Mouse (Mus musculus): ENCODE results near the gene Trappc3l.
"Not testable (repeated sequence)": the region's sequence is repeated elsewhere in the genome, so short reads cannot be mapped to it uniquely, and the experiment has no call there.

The Trappc3l gene

GRCm38 (mm10) chr10:34037401-34037800, at the start of gene Trappc3l:
Gene Trappc3l (plus strand): TSS chr10:34037597.
- no peak for DNase-seq

- DNase-seq, result not testable (repeated sequence)
Measured at GRCm38 (mm10) chr10:33996686-33997085, 40.7 kb upstream of the Trappc3l start.

GRCm38 (mm10) chr10:33998397-33998796, 39.0 kb upstream of the Trappc3l start:
- no peak for DNase-seq

GRCm38 (mm10) chr10:34012581-34012980, 24.8 kb upstream of the Trappc3l start:
- no peak for DNase-seq

- no peak for DNase-seq
Measured at GRCm38 (mm10) chr10:34013241-34013640, 24.2 kb upstream of the Trappc3l start.

- no peak for DNase-seq
Measured at GRCm38 (mm10) chr10:34018746-34019301, 18.6 kb upstream of the Trappc3l start.

DNA sequence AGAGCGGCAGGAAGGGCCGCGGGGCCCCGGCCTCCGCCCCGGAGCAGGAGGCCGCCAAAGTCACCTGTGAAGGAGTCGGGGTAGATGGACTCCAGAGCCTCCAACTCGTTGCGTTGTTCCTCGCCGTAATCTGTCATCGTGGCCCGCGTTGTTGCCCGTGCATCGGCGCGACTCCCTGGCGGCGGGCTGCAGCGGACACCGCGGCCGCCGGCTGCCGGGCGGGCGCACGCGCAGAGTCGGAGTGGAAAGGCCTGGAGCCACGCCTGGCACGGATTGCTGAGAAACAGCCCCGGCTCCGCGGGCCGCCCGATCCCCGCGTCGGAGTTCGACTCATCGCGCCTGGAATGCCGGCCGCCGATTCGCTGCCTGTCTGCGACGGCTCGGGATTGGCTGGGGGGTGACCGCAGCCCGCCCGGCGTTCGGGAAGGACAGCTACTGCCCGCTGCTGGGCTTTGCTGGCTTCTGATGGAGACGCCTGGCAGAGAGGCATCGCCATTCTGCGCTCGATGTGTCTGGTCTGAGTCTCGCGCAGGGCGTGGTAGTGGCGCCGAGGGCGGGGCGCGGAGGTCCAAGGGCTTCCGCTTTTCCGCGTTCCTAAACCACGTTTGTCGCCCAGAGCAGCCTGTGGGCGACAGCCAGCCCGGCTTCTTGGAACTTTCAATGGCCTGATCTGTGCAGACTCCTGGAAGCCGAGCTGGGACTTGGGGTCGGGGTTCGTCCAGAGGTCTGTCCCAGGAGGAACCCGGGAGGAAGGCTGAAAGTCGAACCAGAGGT, 17.9 kb upstream of the Trappc3l start, which contains the start of gene Rwdd1:
Rwdd1 (minus strand) TSS at position 323 of the 774 bp plus-strand sequence.
- peak; percentile 100 for DNase-seq

DNA sequence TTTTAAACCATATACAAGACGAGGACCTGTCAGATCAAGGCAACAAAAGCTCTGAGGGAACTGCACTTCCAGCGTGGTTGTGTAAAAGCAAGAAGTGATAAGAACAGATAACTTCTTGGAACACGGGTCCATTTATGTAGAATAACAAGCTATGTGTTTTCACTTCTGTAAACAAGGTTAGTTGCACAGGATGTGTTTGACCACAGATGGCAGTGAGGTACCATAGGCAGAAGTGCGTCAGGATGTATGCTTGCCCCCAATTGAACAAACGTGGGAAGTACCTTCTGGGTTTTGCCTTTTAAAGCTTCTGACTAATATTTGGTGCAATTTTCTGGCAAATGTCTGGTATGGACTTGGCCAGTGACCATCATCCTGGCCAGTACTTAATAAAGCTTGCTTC, 7.1 kb upstream of the Trappc3l start:
- no peak for DNase-seq

DNA sequence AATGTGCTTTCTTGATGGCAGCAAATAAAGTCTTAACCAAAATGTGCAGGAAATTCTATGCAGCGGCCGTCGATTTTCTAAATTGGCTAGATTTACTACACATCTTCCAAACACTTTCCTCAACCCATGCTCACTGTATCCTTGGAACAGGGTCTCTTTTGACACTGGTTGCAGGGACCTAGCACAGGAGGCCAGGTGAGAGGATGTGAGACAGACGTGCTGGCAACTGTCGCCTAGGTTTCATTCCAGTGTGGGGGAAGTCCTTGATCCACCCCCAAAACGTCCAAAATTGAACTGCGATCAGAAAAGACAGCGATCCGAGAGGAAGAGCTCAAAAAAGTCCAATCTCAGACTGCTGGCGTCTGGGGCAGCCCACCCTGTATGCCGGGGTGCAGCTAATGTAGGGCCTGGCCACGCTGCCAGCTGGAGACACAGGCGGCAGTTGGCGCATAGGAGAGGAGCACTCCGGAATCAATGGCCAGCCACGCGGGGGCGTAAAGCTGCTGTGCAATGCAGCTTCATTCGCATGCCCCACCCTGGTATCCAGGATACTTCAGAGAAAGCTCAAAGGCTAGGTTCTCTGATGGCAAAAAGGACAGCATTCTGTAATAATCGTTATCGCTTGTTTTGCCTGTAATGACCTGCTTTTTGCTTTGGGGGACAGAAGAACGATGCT, 3.6 kb upstream of the Trappc3l start:
- DNase-seq, result peak; percentile 95

GRCm38 (mm10) chr10:34036587-34036986, 810 bp upstream of the Trappc3l start:
- no peak for DNase-seq

- no peak for DNase-seq
Measured at GRCm38 (mm10) chr10:34044210-34044609, 6.8 kb downstream of the Trappc3l start, which contains the start of gene Calhm4. Gene Calhm4 (minus strand): TSS chr10:34044310.

DNA sequence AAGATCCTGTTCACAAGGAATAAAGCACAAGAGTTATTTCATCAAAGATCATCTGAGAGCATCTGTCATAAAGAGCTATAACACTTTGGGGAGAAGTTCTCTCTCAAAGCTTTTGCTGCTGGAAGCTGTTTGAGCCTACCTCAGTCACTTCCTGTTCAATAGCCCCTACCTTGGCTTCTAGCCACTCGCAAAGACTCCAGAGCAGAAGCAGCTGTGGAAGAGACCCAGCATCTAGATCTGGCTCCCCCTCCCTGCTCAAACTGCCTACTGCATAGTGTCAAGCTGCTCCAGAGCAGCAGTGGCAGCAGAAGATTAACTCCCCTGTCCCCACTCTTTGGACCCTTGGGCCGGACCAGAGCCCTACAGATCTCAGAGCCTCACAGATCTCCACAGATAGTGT, 16.6 kb downstream of the Trappc3l start:
- no peak for DNase-seq

- DNase-seq, result no peak
Measured at GRCm38 (mm10) chr10:34066591-34066990, 29.2 kb downstream of the Trappc3l start.

DNA sequence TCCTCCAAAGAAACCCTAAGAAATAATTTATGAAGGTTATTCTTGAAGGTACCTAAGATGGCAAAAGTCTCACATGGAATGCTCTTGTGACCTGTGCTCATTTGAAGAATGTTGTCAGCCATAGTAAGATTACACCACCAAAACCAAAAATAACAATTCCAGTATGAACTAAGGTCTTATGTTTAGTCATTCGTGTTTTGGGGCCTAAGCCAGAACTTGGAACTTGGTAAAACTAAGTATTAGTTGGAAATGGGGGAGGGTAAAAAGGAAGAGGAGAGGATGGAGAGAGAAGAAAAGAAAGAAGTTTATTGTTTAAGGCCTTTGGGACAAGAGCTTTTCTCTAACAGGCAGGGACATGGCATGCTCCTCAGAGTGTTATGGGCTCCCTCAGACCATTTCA, 32.2 kb downstream of the Trappc3l start:
- no peak for DNase-seq

DNA sequence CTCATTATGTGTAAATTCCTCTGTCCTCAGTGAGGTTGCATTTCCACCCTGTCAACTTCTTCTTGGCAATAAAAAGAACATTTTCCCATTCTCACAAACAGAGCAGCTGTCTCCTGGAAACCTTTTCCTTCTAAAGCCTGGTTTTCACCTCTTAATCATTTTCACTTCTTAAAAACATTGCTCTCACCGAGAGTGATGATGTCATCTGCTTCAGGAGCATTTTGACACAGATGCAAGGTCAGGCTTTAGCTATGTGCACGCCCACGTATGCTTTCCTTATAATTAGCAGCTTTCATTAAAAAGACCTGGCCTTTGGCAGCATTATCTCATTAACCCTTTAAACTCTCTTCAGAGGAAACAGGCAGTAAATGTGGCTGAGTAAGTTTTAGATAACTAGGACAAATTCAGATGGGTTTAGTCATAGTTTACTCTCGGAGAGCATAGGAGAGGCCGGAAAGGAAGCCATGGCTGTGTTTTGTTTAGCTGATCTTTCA, 33.6 kb downstream of the Trappc3l start:
- no peak for DNase-seq

DNA sequence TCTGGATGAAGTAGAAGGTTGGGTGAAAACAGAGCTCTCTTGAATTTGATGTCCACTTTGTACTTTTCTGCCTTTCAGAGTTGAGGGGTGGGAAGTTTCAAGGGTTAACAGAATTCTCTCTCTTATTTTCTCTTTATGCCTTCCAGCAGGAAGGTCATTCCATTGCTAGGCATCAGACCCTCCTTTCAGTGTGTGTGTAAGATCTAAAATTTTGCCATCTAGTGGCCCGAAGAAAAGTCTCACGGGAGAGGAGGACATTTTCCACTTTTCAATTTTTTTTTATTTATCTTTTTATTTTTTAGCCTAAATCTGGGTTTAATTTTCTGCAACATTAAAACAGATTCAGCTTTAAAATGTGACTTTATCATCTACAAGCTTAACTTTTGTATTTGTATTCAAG, 34.3 kb downstream of the Trappc3l start:
- DNase-seq, result no peak

GRCm38 (mm10) chr10:34074522-34075200, 37.3 kb downstream of the Trappc3l start:
- DNase-seq, result no peak

GRCm38 (mm10) chr10:34086514-34086913, 49.1 kb downstream of the Trappc3l start:
- no peak for DNase-seq

GRCm38 (mm10) chr10:34088515-34088914, 51.1 kb downstream of the Trappc3l start:
- DNase-seq, result no peak

DNA sequence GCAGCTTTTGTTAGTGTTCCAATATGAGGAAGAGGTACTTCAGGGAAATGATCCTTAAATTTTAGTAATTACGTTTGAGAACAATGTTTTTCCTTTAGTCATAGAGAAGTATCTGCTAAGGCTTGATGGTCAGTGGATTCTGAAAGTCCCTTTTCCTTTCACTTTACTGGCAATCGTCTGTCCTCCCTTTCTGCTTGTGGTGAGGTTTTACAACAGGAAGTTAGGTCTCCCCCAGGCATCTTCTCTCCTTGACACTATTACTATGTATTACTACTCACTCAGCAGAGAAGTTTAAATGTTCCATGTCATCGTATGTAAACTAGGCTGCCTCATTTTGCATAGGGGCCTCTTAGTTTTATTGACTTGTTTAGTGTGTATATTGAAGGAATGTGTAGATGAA, 52.1 kb downstream of the Trappc3l start:
- DNase-seq, result no peak

- DNase-seq, result no peak
Measured at GRCm38 (mm10) chr10:34090481-34090880, 53.1 kb downstream of the Trappc3l start.

DNA sequence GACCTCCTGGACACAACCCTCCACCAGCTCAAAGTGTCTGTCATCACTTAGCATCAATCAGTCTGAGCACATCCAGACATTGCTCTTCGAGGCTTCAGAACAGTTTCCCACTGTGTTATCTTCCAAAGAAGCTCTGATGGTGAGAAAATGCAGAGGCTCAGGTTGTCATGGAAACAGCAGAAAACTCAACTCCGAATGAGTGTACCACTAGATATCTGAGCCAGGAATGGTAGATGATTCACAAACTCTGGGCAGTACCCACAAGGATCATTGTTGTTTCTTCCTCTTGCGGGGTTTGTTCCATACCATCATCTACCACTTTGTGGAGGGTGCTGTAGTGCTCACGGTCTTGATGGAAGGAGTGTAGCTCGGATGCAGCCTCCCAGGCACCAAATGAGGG, 54.5 kb downstream of the Trappc3l start:
- DNase-seq, result no peak

DNA sequence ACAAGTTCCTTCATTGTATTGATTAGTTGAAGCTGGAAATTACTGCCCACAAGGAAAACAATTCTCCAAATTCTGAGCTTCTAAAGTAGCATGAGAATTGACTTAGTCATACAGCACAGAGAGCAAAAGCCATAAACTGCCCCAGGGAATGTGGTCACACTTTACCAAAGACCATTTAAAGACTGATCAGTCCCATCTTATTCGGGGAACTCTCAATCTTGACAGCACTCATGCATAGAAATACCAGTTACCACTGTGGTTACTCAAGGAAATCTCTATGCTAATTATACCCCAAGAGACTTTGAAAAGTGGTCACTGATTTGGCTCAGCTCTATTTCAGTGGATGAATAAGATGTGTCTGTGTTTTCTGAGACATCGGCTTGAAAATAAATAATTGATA, 57.8 kb downstream of the Trappc3l start:
- DNase-seq, result no peak
